Mouse (Mus musculus): ENCODE data around the gene Slc7a7. TPM values are rescaled to one million over a fixed set of nuclear protein-coding genes. Genes with fewer than 3 reads are reported as not detected.
A peak's percentile ranks its signal among the peaks of the same experiment; 100 is the strongest.

The Slc7a7 gene
- polyA plus RNA-seq, 1 experiment from 2014 or later = 51.0 TPM

DNA sequence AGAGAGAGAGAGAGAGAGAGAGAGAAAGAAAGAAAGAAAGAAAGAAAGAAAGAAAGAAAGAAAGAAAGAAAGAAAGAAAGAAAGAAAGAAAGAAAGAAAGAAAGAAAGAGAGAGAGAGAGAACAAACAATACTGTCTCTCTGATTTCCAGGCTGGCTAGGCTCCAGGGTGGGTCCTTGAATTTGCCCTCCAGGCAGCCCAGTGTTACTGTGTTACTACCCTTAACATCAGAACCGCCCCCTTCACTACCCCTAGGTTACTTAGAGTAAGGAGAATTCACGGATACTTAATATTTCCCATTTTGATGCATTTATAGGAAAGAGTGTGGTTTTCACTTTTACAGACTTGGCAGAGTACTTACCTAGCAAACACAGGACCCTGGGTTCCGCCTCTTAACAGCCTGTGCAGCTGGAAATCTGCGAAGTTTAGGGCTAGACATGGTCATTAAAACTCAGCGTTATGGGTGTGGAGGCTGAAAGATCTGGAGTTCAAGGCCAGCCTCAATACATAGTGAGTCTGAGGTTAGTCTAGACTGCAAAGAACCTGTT is 1.3 kb downstream of the Slc7a7 start:
- Histone ChIP-seq H3K9ac (no peak overlapping the region), H3K36me3 (no peaks in the 10 kb centered on the region), H3K4me1 (replicated peaks) (peaks cover 28% of the 10 kb centered on the region), H3K4me2 (replicated peaks) (no peak overlapping the region), H3K27me3 (replicated peaks) (no peaks in the 10 kb centered on the region), H3K27ac (no peak overlapping the region), H3K4me3 (replicated peaks) (no peak overlapping the region), H3K9me3 (no peaks in the 10 kb centered on the region; the same call in 1 of the 2 replicates)
- ATAC-seq = no peak
- WGBS = 59% methylated on average over 5 of the region's 5 CpGs

- H3K27me3 ChIP-seq (replicated peaks) = no peaks in the 10 kb centered on the region
- H3K9ac ChIP-seq = no peak overlapping the region
- 0 out of 2 replicates have a peak overlapping the region, but pooled peaks have one; percentile 25 for H3K27ac ChIP-seq
- H3K4me3 ChIP-seq (replicated peaks) = no peak overlapping the region
- no peaks in the 10 kb centered on the region; the same call in 1 of the 2 replicates for H3K9me3 ChIP-seq
- 26% methylated on average over 13 of the region's 13 CpGs for WGBS
- no peaks in the 10 kb centered on the region for H3K36me3 ChIP-seq
- H3K4me2 ChIP-seq (replicated peaks) = peak overlapping the region; percentile 18; the same call in 1 of the 2 replicates
- peak; percentile 19; the same call in 1 of the 2 replicates for ATAC-seq
- H3K4me1 ChIP-seq (replicated peaks) = peaks cover 28% of the 10 kb centered on the region
Measured at GRCm38 (mm10) chr14:54415241-54416020, 2.1 kb downstream of the Slc7a7 start.

- Histone ChIP-seq H3K9ac (peak overlapping the region; percentile 34), H3K4me1 (replicated peaks) (peaks cover 28% of the 10 kb centered on the region)
Measured at GRCm38 (mm10) chr14:54413877-54414700, 3.5 kb downstream of the Slc7a7 start.

DNA sequence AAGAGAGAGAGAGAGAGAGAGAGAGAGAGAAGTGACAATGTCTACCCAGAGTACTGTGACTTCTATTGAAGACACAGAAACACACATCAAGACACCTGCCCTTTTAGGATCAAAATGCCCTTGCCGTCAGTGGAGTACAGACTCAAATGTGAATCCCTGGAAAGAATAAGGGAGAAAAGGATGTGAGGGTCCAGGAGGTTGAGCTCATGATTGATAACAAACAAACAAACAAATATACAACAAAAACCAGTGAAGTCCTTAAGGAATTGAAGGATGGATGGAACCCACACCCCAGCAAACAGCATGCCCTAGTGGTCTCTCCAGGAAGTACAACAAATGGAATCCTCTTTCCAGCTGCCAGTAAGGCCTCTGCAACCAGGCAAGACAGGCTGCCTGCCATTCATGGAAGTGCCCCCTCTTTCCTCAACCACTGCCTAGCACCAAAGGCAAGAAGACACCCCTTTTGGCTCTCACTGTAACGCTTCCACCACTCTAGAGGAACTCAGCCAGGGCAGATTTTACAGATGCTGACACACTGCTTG is 4.9 kb downstream of the Slc7a7 start:
- 53% methylated on average over 2 of the region's 2 CpGs for WGBS
- Histone ChIP-seq H3K9ac (no peak overlapping the region), H3K4me3 (replicated peaks) (no peak overlapping the region), H3K4me2 (replicated peaks) (peak overlapping the region; percentile 53), H3K36me3 (no peaks in the 10 kb centered on the region), H3K27ac (peak overlapping the region; percentile 51; the same call in 1 of the 2 replicates), H3K27me3 (replicated peaks) (no peaks in the 10 kb centered on the region), H3K4me1 (replicated peaks) (peaks cover 26% of the 10 kb centered on the region), H3K9me3 (no peaks in the 10 kb centered on the region)
- ATAC-seq = no peak

More at GRCm38 (mm10) chr14:54413877-54414700, 3.5 kb downstream of the Slc7a7 start:
- Histone ChIP-seq H3K9me3 (no peaks in the 10 kb centered on the region; the same call in 1 of the 2 replicates), H3K27me3 (replicated peaks) (no peaks in the 10 kb centered on the region), H3K36me3 (no peaks in the 10 kb centered on the region), H3K4me3 (replicated peaks) (peak overlapping the region; percentile 9; the same call in 1 of the 2 replicates), H3K4me2 (replicated peaks) (peak overlapping the region; percentile 53), H3K27ac (peak overlapping the region; percentile 68)
- no peak for ATAC-seq
- whole genome bisulfite sequencing = 16% methylated on average over 18 of the region's 18 CpGs

DNA sequence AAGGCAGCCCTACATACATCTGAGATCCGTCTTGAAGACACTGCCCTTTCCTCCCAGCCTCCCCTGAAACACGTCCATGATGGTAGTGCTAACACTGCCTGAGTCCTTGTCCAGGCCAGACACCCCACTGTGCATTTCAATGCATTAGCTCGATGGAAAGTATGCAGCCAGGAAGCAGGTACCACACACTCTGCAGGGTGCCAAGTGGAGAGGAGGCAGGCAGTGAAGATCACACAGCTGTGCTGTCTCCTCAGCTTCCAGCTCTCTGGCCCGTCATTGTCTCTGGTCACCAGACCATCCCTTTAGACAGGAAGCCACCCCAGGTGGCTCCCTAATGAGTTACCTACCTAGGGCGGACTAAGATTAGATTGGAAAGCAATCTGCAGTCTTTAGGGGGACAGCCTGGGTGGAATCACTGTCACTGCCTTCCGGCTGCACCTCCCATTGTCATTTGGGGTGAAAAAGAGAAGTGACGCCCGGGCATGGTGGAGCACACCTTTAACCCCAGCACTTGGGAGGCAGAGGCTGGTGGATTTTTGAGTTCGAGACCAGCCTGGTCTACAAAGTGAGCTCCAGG is 5.5 kb downstream of the Slc7a7 start:
- Histone ChIP-seq H3K27me3 (replicated peaks) (no peaks in the 10 kb centered on the region), H3K4me3 (replicated peaks) (no peak overlapping the region), H3K27ac (no peak overlapping the region), H3K9ac (no peak overlapping the region), H3K4me2 (replicated peaks) (no peak overlapping the region), H3K9me3 (no peaks in the 10 kb centered on the region), H3K36me3 (no peaks in the 10 kb centered on the region), H3K4me1 (replicated peaks) (peaks cover 21% of the 10 kb centered on the region)
- ATAC-seq = no peak
- WGBS = 68% methylated on average over 9 of the region's 9 CpGs

DNA sequence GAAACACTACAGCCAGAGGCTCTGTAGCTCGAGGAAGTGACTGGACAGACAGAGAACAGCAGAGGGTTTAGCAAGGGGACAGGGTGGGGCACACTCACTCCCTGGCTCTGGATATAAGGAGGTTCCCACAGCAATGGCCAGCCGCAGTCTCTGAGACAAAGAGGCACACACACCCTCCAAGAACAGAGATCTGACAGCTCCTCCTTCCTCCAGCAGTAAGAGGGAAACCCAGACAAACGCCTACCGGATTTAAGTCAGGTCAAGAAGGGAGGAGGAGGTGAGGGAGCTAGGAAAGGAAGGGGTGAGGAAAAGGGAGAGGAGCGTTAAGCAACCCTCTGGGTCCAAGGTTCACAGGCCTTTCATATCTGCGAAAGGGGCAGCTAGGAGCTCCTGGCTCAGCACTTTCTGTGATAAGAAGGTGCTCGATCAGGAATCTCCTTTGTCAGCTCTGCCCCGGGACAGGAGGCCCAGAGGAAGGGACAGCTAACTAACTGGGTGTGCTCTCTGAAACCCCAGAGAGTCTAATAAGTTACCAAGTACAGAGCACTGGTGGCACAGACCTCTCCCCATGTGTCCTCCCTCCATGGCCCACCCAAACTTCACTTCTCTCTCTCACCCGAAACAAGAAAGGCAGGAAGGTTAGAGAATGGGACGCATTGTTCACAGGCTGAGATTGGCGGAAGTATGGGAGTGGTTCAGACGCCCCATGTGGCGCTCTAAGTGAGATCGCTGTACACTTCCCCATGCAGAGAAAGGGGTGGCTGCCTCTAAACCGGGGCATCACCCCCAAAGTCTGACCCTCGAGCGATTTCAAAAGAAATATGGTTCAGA is 7.4 kb downstream of the Slc7a7 start:
- Histone ChIP-seq H3K27ac (peak overlapping the region; percentile 86), H3K4me2 (replicated peaks) (peak overlapping the region; percentile 52), H3K9ac (peak overlapping the region; percentile 49), H3K36me3 (no peaks in the 10 kb centered on the region), H3K27me3 (replicated peaks) (no peaks in the 10 kb centered on the region), H3K4me1 (replicated peaks) (peaks cover 17% of the 10 kb centered on the region), H3K9me3 (no peaks in the 10 kb centered on the region), H3K4me3 (replicated peaks) (peak overlapping the region; percentile 29)
- WGBS = 29% methylated on average over 17 of the region's 17 CpGs
- ATAC-seq = peak; percentile 90

DNA sequence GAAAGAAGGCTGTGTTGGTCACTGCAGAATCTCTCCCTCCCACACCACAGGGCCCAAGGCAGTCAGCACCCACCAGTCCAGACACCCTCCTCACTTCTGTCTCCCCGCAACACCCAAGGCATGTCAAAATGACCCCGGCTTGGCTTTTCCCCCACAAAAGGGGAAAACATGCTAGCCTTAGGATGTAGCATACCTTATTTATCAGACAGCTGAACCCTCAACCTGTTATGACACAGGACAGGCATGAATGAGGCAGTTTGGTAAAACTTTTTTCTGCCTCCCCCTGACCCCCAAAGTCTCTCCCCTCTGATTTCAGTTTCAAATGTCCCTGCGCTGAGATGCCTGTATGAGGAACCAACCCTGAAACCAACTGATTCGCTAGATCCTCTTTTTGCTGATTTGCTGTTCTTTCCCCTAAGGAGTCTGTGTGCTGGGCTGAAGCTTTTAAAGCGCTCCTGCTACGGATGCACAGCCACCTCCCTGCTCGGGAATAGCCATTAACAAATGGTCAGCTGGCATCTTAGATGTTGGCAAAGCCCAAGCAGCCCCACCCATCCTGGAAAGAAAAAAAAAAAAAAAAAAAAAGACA is 8.4 kb downstream of the Slc7a7 start:
- H3K4me3 ChIP-seq (replicated peaks) = peak overlapping the region; percentile 29
- 62% methylated on average over 7 of the region's 7 CpGs for WGBS

DNA sequence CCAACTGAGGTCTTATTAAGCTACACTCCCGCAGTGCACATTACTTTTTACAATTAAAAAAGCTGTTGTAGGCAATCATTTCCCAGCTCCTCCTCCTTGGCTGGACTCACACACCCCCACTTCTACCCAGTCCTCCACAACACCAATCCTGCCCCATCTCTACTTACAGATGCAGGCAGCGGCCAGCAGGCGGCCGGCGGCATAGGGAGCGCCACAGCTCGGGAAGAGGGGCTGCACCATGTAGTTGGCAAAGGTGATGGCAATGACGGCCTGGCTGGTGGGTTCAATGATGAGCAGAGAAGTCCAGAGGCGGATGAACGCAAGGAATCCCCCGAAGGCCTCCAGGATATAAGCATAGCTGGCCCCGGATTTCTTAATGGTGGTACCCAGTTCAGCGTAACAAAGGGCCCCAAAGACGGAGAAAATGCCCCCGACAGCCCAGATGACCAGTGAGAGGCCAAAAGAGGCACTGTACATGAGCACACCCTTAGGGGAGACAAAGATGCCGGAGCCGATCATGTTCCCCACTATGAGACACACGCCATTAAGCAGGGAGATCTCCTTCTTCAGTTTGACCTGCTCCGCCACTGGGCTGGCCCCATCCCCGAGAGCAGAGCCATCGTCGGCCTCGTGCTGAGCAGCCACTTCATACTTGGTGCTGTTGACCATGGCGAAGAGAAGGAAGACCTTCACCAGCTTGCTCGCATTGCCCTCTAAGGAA is 9.1 kb downstream of the Slc7a7 start:
- peak overlapping the region; percentile 29 for H3K4me3 ChIP-seq (replicated peaks)
- H3K9ac ChIP-seq = peak overlapping the region; percentile 20; the same call in 1 of the 2 replicates
- 78% methylated on average over 25 of the region's 25 CpGs for WGBS

More for the DNA sequence above, 8.4 kb downstream of the Slc7a7 start:
- H3K9me3 ChIP-seq = no peaks in the 10 kb centered on the region
- H3K4me2 ChIP-seq (replicated peaks) = peak overlapping the region; percentile 52
- H3K27me3 ChIP-seq (replicated peaks) = no peaks in the 10 kb centered on the region
- peak overlapping the region; percentile 3; the same call in 1 of the 2 replicates for H3K9ac ChIP-seq
- no peaks in the 10 kb centered on the region for H3K36me3 ChIP-seq
- peak overlapping the region; percentile 86 for H3K27ac ChIP-seq
- peaks cover 12% of the 10 kb centered on the region for H3K4me1 ChIP-seq (replicated peaks)
- ATAC-seq = no peak

DNA sequence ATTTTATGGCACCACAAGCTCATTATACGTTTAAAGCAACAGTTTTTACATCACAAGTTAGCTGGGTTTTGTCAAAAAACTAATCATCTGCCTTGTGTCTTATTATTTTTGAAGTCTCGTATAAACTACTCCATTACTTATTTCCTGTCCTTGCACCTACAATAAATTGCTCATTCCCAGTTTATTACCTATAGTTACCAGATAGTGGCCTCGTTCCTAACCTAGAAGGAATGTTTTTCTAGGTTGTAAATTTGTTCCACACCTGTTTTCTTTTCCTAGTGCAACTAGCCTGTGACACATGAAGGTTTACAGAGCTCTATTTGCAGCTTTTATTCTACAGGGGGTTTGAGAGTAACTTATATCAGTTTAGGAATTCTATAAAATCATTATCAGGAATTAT is 15.9 kb downstream of the Slc7a7 start:
- 24% methylated on average over 3 of the region's 3 CpGs for WGBS
- Histone ChIP-seq H3K27me3 (replicated peaks) (no peaks in the 10 kb centered on the region), H3K4me1 (replicated peaks) (peaks cover 3% of the 10 kb centered on the region; the same call in 1 of the 2 replicates), H3K27ac (0 out of 2 replicates have a peak overlapping the region, but pooled peaks have one; percentile 64), H3K4me3 (replicated peaks) (no peak overlapping the region), H3K36me3 (no peaks in the 10 kb centered on the region), H3K9ac (no peak overlapping the region), H3K4me2 (replicated peaks) (no peak overlapping the region), H3K9me3 (no peaks in the 10 kb centered on the region)
- peak; percentile 71 for ATAC-seq

More for the DNA sequence above, 9.1 kb downstream of the Slc7a7 start:
- Histone ChIP-seq H3K36me3 (no peaks in the 10 kb centered on the region), H3K27ac (peak overlapping the region; percentile 86; the same call in 1 of the 2 replicates), H3K27me3 (replicated peaks) (no peaks in the 10 kb centered on the region), H3K9me3 (no peaks in the 10 kb centered on the region), H3K4me2 (replicated peaks) (peak overlapping the region; percentile 52), H3K4me1 (replicated peaks) (peaks cover 6% of the 10 kb centered on the region)
- no peak for ATAC-seq

- no peak for ATAC-seq
- H3K9me3 ChIP-seq = no peaks in the 10 kb centered on the region
- WGBS = 35% methylated on average over 8 of the region's 8 CpGs
- H3K4me3 ChIP-seq (replicated peaks) = no peak overlapping the region
- H3K9ac ChIP-seq = no peak overlapping the region
- no peaks in the 10 kb centered on the region for H3K27me3 ChIP-seq (replicated peaks)
- no peak overlapping the region for H3K27ac ChIP-seq
- 0 out of 2 replicates have a peak, but pooled peaks cover 3% of the 10 kb centered on the region for H3K36me3 ChIP-seq
- H3K4me2 ChIP-seq (replicated peaks) = no peak overlapping the region
- peaks cover 3% of the 10 kb centered on the region; the same call in 1 of the 2 replicates for H3K4me1 ChIP-seq (replicated peaks)
Measured at GRCm38 (mm10) chr14:54398921-54399382, 18.6 kb downstream of the Slc7a7 start.

All from intestine, embryonic 15.5 days (tissue).